In the genomic region with DNA sequence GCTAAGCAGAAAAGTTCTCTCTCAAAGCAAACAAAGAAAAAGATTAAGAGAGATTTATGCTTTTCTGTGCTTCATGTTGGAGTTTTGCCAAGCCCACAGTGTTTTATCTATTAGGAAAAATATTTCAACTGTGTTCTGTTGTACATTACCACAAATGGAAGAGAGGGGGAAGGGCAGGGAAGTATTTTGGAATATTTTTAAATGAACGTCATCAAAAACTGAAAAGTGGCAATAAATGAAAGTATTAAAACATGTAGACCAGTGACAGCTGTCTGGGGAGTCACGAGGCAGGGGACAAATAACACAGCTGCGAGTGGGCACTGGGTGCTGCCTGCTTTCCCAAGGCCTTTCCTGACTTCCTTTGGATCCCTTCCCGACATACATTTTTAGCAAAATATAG, we compare ENCODE assay signal across 1 mouse cellular context.
TF ChIP-seq lines count a peak whose summit lies in the region.

No protein-coding gene starts in this region.

TF ChIP-seq in myocyte, 11 proteins besides CTCF, POLR2A, EP300 and RAD21 (continued from another document):
- TF ChIP-seq MAX (IDR thresholded peaks at IDR 0.05; ENCODE audit: low read depth) (no peak), TCF12 (IDR thresholded peaks at IDR 0.05; ENCODE audit: insufficient read depth, poor library complexity, severe bottlenecking) (peak; percentile 69), E2F4 (IDR thresholded peaks at IDR 0.05; ENCODE audit: insufficient read depth) (no peak)
